Mouse (Mus musculus) adrenal gland, postnatal 4 days (tissue): ENCODE results near the gene Cdk20. TPM values are rescaled to one million over a fixed set of nuclear protein-coding genes. Genes with fewer than 3 reads are reported as not detected.
A peak's percentile ranks its signal among the peaks of the same experiment; 100 is the strongest.
"Not testable (repeated sequence)": the region's sequence is repeated elsewhere in the genome, so short reads cannot be mapped to it uniquely, and the experiment has no call there.

Source experiments
- DNase-seq, 2 experiments: peaks; one replicate each; pipeline ENCODE4 v3.0.0; 2021 to 2022; ENCODE audit warnings: low spot score in 2 of 2, mixed read lengths in 2 of 2
- total RNA-seq, 2 experiments: library from RNA; stranded (reverse); gene quantifications; 2 replicates each; pipeline ENCODE4 v1.2.3; 2021

The Cdk20 gene
- total RNA-seq, 2 experiments from 2014 or later = 4.5 to 5.2 TPM

DNA sequence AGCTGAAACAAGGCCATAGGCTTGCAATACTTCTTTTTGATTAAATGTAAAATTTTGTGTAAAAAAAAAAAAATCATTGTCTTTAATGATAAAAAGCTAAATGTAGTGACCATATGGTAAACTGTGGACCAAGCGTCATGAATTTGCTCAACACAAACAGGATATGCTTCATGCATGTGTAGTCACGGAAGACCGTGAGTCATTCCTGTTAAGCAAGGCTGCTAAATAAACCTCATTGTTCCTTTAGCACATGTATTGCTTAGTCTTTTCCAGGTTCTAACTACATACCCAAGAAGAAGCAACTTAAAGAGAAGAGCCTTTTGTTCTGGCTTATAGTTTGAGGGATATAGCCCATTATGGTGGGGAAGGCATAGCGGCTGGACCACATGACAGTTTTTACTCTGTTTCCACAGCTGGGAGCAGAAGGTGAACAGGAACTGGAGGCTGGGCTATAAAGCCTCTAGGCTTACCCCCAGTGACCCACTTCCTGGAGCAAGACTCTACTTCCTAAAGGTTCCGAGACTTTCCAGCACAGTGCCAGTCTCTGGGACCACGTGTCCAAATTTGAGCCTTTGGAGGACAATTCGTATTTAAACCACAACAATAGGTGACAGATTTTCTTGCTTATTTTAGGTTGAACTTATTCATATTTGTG lies 10.0 kb upstream of the Cdk20 start:
- no peak for DNase-seq

DNA sequence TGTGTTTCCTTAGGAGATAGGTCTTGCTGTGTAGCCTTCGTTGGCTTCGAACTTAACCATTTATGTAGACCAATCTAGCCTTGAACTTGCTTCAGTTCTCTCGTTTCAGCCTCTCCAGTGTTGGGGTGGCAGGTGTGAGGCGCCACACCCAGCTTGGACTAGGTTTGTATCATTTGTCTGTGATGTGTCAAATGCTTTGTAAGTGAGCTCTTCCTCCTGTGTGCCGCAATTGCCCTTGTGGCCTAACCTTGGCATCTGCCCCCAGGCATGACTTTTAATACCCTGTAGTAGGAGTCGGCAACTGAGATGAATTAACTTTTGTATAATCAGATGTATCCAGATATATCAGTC lies 9.5 kb upstream of the Cdk20 start:
- DNase-seq = no peak

DNA sequence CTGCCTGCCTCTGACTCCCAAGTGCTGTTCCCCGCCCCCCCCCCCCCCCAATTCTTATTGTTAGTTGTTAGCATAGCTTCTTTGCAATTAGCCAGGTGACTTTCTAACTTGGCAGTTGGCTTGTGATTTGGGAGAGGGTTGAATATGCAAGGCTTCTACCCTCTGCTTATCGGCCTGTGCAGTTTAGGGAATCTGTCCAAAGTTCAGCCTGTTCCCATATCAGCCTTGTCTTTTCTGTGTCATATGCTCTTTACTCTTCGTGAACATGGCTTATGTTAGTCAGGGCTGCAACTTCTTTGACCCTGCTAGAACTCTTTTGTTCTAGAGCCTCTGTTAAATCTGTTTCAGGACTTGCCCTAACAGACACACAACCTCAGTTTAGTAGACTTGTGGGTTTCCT lies 7.8 kb upstream of the Cdk20 start:
- no peak for DNase-seq

DNA sequence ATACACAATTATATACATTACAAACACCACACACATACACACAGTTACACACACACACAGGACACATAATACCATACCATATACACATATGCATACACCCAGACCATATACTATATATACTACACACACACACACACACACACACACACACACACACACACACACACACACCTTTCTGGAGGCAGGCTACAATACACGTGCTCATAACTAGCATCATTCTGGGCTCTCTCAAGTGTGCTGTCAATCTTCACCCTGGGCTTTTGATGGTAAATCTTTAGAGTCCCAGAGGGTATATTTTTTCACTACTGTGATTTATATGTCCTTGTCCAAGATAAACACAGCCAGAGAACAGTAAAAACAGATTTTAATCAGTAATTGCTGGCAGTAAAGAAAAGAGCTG lies 6.8 kb upstream of the Cdk20 start:
- DNase-seq = no peak

DNA sequence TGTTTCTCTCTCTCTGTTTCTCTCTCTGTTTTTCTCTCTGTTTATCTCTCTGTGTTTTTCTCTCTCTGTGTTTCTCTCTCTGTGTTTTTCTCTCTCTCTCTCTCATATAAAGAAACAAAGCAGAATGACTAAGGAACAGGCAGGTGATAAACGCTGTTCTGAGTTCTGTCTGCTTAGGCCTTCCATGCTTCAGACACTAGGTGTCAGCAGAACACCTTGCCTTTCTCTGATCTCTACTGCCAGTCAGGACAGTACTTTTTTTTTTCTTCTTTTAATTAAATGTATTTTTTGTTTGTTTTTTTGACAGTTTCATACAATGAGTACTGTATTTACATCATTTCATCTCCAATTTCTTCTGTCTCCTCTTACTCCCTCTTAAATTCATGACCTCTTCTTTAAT lies 2.8 kb upstream of the Cdk20 start:
- no peak for DNase-seq

DNA sequence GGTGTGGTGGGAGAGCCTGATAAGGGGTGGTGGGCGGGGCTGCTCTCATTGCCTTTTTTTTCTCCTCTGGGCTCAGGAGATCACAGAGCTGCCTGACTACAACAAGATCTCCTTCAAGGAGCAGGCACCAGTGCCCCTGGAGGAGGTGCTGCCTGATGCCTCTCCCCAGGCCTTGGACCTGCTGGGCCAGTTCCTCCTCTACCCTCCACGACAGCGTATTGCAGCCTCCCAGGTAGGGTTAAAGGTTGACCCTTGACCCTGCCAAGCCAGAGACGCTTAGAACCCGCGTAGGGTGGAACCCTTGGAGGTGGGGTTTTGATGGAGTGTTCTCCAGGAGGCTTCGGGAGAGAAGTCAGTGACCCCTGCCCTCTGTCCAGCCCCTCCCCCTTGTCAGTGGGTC lies 5.7 kb downstream of the Cdk20 start:
- no peak for DNase-seq

DNA sequence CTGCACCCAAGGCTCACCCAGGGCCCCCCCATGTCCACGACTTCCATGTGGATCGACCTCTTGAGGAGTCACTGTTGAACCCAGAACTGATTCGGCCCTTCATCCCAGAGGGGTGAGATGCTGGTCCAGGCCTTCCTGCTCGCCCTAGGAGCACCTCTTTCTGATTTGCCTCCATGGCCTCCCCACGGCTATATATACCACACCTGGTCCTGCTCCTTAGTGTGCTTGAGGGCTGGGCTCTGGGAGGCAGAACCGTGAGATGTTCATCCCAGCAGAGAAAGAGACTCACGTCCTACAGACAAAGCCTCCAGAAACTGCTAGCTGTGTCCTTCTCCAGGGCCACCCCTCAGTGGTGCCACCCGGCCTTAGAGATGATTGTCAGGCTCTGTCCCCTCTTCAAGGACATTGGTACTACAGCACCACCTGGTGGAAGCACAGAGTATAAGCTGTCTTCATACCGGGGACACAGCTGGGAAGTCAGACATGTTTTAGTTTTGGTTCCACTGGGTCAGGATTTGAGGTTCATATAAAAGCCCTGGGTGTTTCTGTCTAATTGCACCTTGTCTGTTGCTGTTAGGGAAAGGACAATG lies 6.8 kb downstream of the Cdk20 start:
- peak in 1 of 2 experiments; percentile 55 for DNase-seq

DNA sequence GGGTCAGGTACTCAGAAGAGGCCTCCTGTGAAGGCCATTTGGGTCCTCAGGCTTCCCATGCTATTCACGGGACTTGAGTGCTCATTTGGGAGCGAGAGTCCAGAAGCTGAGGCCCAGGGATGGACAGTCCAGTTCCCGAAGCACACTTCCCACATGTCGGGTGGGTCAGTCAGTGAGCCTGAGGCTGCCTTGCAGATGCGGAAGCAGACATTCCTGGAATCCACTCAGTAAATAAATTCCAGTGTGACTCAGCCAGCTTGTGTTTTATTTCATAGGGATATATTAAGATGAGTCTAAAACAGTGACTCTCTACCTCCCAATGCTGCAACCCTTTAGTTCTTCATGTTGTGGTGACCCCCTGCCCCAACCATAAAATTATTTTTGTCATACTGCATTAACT lies 7.4 kb downstream of the Cdk20 start:
- DNase-seq = no peak

DNA sequence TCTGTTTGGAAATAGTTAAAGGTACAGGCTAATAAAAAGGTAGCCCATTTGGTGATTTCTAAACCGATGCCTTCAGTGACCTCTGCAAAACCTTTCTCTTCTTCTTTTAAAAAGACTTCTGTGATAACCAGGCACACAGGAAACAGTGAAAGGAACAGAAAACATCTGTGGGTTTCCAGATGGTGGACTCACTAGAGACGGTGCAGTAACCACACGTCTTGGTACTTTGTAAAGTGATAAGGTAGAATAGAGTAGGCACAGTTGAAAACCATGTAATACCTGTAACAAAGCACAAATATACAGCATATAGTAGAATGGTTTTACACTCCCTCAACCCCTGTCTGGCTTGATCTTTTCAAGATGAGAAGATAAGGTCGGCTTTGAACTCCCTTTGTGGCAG lies 8.5 kb downstream of the Cdk20 start:
- DNase-seq = no peak

DNA sequence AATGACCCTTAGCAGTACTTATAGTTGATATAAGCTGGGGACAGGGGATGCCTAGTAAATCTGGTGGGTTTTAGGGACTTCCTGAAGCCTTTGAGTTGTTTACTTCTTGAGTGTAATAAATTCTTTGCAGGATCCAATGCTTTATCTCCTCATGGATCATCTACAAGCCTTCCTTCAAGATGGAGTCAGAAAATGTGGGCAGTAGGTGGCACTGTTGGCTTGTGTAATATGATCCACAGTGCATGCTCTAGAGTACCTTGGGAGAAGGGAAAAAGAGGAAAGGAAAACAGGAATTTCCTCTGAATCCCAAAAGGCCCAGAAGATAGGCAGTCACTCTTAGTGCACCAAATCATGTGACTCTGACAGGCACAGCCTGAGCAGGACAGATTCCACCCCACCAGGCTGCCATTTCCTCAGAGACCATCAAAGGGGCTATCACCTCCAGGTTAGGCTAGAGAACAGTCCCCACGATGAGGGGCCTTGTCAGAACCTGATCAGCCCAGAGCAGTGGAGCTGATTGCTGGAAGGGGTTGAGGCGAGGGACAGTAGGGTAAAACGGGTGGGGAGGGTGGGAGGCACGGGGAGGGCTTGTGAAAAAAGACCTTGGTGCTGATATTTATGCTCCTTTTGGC lies 11.3 kb downstream of the Cdk20 start:
- peak in 1 of 2 experiments; percentile 30 for DNase-seq

DNA sequence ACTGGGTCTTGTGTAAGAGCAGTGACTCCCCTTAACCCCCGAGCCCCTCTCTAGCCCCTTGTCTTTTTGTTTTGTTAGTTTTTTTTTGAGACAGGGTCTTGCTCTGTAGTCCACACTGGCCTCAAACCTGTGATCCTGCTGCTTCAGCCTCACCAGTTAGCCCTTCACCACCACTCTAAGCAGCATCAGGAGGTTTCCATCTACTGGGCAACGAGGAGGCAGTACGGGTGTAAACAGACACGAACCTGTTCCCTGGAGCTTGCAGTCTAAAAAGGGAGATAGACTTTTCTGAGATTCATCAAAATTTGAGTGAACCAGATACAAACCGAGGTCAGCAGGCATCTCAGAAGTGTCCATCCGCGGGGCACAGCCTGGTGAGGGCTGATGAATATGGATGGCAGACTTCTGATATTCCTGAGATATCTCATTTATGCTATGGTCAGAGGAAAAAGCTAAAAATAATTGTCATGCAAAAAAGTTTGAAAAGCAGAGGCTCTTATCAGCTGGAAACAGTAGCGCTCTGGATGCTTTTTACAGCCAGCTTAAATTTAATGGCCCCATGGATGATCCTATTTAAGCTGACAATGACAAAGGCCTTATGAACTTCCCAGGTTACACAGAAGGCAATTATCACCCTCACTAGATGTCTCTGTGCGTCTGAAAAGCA lies 13.3 kb downstream of the Cdk20 start:
- no peak for DNase-seq

DNA sequence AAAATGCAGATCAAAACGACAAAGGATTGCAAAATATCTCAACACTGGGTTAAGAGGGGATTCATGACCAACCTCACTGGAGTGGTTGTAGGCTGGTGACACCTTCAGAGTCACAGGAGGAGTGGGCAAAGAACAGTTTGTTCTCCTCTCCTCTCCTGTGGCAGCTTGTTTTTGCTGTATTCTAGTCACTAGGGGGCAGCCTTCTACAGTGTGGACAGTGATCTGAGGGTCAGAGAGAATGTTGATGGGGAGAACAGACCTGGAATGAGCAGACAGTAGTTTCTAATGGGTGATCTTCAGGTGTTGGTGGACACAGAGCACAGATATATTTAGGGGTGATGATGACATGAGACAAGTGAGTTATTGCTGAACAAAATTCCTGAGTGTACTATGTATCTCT lies 15.8 kb downstream of the Cdk20 start:
- no peak for DNase-seq

DNA sequence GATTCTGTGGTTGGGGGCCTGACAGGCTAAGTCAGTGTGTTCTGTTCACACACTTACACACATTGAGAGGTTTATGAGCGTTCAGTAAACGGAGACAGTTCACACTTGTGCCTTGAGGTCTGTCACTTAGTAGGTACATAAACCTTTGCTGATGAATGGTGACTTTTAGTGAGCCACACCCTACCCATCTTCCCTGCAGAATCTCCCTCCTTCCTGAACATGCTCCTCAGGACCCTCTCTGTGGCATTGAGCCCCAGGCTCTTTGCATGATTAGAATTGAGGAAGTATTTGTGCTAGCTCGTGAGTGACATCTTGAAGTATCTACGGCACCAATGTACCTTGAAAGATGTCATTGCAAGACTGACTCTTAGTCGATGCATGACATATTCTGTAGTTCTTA lies 16.6 kb downstream of the Cdk20 start:
- DNase-seq = no peak

DNA sequence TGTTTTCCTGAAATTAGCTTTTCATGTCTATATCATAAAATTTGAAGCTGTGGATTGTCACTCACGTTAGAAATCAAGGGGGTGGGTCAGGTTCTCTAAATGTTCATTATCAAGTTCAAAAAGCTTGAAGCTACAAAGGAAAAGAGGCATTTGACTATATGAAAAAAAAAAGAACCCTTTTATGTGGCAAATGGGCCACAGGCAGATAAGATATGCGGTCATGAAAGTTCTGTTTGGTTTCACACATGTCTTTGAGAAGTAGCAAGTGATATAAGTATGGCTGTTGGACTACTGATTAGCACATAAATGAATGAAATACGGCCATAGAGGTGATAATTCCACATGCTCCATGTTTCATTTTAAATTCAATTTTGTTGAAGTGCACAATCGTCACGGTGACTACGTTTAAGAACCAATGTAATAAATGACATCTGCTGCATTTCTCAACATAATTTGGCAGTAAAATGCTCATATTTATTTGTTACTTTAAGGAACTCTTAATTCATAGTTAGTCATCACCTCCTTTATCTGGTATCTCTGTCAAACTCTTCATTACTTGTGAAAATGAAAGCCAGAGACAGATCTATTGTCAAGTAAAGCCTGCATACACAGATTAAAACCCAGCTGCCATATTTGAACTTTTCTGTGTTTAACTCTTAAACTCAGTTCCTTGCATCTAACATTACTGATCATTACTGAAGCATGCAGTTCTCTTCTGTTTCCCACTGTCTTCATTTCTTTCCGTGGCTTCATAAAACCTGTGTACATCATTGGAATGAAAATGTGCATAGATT lies 18.1 kb downstream of the Cdk20 start:
- no peak for DNase-seq

DNA sequence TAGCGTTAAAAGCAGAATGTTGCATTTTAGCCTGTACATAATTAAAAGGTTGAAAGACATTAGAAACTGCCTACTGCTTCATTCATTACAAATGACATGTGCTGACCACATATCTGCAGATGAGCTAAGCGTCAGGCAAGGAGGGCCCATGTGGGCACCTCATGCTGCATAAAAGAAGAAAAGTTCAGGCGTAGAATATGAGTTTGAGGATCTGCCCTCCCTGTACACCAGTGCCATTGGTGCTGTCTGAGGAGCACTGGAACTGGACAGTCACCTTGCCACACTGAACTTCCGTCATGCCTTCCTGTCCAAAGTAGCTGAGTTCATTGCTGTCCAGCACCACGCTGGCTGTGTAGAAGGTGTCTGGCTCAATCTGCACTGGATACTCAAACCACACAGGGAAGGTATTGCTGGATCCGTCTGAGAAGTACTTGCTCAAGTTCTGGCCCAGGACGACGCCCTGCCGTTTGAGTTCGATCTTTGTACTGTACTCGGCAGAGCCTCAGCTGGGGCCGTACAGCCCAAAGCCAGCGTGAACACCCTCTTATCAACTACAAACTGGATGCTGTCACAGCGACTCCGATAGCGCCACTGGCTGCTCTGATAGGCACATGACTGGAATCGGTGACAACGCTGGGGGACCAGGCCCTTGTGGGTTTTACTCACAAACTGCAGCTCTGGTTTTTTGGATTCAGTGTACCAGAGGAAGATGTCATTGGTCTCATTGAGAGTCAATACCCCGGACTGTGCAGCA lies 25.3 kb downstream of the Cdk20 start:
- not testable (repeated sequence) for DNase-seq

DNA sequence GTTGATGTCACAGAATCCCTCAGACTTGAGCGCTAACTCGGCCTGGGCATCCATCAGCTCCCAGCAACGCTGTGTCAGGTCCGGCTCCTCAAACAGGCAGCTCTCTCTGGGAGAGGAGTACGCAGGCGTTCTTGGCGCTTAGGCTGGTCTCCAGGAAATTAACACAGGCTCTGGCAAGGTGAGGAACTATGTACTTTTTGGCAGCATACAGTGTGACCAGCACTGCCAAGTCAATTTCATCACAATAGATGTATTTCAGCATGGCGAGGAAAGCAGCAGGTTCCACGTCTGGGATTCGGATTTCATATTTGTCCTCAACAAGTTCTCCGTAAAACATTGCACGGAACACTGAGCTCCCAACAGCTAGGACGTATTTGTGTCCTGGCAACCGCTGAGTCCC lies 26.1 kb downstream of the Cdk20 start:
- DNase-seq = no peak

DNA sequence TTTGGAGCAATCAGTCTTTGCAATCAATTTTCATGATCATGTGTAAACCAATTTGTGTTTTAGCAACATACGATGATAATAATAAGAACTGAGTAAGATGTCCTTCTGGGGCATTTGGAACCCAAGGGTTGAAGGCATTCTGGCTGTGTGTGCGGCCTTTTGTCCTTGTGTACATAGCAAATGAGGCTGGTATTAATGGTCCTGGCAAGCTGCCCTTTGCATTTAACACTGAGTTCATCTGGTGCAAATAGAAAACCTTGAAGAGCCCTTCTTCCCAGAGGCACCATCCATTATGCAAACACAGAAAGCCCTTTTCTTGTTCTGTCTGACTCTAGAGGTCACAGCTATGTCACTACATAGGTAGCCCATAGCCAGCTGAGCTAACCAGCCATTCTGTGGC lies 30.5 kb downstream of the Cdk20 start:
- DNase-seq = no peak

DNA sequence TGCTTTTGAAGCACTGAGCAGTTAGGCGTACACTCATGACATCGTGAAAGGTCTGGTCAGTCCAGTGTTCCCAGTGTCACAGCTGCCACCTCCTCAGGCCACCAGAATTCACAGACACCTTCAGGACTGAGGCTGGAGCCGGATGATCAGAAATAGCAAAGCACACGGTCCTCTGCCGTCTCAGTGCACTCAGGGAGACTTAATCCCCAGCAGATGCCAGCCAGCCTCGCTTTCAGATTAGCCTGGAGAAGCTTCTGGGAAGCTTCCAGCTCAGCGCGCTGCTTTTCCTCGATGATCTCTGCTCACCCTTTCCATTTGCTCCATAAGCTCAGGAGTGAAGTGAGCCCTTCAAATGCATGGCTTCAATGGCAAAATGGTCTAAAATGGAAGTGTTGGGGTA lies 33.1 kb downstream of the Cdk20 start:
- no peak for DNase-seq

DNA sequence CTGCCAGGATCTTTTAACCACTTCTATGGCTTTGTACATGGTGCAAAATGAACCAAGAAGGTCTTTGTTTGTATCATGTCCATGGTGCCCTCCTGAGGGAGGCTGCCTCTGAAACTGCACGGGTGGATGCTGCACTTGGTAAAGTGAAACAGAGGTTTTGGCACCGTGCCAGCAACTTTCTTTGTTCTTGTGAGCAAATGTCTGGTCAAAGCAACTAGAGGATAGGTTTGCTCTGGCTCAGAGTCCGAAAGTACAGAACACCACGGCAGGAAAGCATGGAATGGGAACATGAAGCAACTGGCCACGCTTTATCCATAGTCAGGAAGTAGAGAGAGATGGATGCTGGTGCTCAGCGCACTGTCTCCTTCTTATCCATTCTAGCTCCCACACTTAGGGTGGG lies 35.8 kb downstream of the Cdk20 start:
- no peak for DNase-seq

DNA sequence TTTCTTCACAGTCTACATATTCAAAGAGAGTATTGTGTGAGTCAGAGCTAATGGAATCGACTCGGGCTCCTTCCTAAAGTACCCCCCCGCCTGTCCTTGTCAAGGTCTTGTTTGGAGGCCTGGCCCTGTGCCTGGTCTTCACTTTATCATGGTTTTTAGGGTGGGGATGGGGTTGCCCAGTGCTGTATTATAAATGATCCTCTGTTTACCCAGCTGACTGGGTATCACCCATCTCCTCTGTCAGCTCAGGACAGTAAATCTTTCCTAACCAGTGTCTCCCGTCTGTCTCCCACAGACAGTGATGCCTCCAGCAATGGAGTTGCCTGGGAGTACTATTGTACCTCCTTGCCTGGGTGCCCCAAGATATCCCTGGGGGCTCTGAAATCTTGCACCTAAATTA lies 45.9 kb downstream of the Cdk20 start:
- DNase-seq = peak in 1 of 2 experiments; percentile 11

DNA sequence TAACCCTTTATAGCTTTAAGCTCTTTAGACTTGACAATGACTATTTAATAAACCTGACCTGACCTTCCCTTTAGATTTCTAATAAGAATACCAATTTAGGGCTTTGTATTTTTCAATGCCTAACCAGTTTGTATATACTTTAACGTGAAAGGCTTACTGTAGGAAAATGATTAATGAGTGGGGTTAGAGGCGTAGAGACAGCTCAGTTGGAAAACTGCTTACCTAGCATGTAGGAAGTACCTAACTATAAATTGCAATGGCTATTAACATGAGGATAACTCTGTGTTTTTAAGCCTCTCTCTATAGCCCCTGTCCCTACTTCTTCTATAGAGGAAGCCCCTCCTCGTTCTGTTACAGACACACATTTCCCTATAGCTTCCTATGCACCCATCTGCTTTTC lies 47.8 kb downstream of the Cdk20 start:
- DNase-seq = no peak
